Mouse (Mus musculus): ENCODE results near the gene Gm21312. TPM values are rescaled to one million over a fixed set of nuclear protein-coding genes. Genes with fewer than 3 reads are reported as not detected.

Gm21312 gene
- polyA plus RNA-seq, 1 experiment from 2014 or later = not detected

Other genes with a start within 250 kb of the Gm21312 start
- not detected in 2 replicates for gene Gm21293, start 34.0 kb upstream of the Gm21312 start, polyA plus RNA-seq (2016; fragmentation: Nextera tagmentation; extraction: Ambion mirVana)
- gene Gm6763, start 25.5 kb upstream of the Gm21312 start, polyA plus RNA-seq (2016; fragmentation: Nextera tagmentation; extraction: Ambion mirVana) = not detected in 2 replicates
- not detected in 2 replicates for gene Gm8764, start 17.0 kb upstream of the Gm21312 start, polyA plus RNA-seq (2016; fragmentation: Nextera tagmentation; extraction: Ambion mirVana)
- gene Gm21304, start 8.5 kb upstream of the Gm21312 start, polyA plus RNA-seq (2016; fragmentation: Nextera tagmentation; extraction: Ambion mirVana) = not detected in 2 replicates
- gene Gm20765, start 8.5 kb downstream of the Gm21312 start, polyA plus RNA-seq (2016; fragmentation: Nextera tagmentation; extraction: Ambion mirVana) = not detected in 2 replicates
- not detected in 2 replicates for gene Gm4340, start 17.0 kb downstream of the Gm21312 start, polyA plus RNA-seq (2016; fragmentation: Nextera tagmentation; extraction: Ambion mirVana)